Mouse (Mus musculus): ENCODE results near the gene Ints14. TPM values are rescaled to one million over a fixed set of nuclear protein-coding genes. Genes with fewer than 3 reads are reported as not detected.

Ints14 gene
- polyA plus RNA-seq (2015; fragmentation: Nextera tagmentation; extraction: Ambion mirVana) = 45.0 and 45.6 TPM in 2 replicates

GRCm38 (mm10) chr9:64960117-64960977, at the start of gene Ints14:
TSS of gene Ints14 (plus strand) at chr9:64960905.
- Histone ChIP-seq H3K9me3 (no peaks in the 10 kb centered on the region), H3K9ac (replicated peaks) (peak within 1 kb of the TSS; percentile 84), H3K27me3 (no peaks in the 10 kb centered on the region), H3K4me1 (peaks cover 15% of the 10 kb centered on the region), H3K4me3 (peak within 1 kb of the TSS; percentile 79), H3K36me3 (peaks cover 21% of the 10 kb centered on the region), H3K4me2 (replicated peaks) (peak within 1 kb of the TSS; percentile 55), H3K27ac (replicated peaks) (peak within 1 kb of the TSS; percentile 83)
- peak; percentile 98 for ATAC-seq (replicated peaks)
- WGBS = 4% methylated on average over 29 of the region's 29 CpGs

DNA sequence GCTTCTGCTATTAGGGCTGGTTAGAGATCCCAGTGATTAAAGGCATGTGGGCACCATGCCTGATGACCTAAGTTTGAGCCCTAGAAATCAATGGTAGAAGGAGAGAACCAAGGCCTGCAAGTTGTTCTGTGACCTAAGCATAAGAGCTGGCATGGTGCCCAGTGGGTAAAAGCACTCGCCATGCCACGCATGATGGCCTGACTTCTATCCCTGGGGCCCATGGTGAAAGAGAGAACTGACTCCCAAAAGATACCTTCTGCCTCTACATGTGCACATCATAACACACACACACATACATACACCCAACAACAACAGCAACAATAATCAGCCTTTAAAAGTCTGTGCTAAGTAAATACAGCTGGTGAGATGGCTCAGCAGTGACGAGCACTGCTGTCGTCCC, 47.3 kb upstream of the Ints14 start:
- Histone ChIP-seq H3K27ac (replicated peaks) (no peak overlapping the region), H3K4me1 (no peaks in the 10 kb centered on the region), H3K4me3 (no peak overlapping the region), H3K9me3 (no peaks in the 10 kb centered on the region), H3K9ac (replicated peaks) (no peak overlapping the region), H3K27me3 (no peaks in the 10 kb centered on the region), H3K4me2 (replicated peaks) (no peak overlapping the region), H3K36me3 (peaks cover 22% of the 10 kb centered on the region)
- ATAC-seq (replicated peaks) = no peak
- WGBS = 98% methylated on average over 4 of the region's 4 CpGs

DNA sequence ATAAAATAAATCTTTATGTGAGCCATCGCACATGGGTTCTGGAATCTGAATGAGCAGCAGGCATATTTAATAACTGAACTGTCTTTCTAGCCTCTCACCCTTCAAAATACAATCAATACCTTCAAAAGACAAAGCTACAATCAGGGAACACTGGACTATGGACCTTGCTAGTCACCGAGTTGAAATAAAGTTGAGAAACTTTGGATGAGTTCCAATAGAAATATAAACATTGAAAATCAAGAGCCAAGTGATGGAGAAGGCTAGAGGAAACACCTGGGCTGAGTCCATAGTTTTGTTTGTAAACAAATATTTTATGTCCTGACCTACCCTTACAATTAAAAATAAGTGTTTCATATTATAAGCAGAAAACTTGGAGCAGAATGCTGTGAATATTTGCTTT, 46.7 kb upstream of the Ints14 start:
- H3K4me3 ChIP-seq = no peak overlapping the region
- no peaks in the 10 kb centered on the region for H3K4me1 ChIP-seq
- peaks cover 22% of the 10 kb centered on the region for H3K36me3 ChIP-seq
- H3K27me3 ChIP-seq = no peaks in the 10 kb centered on the region
- H3K27ac ChIP-seq (replicated peaks) = no peak overlapping the region
- no peaks in the 10 kb centered on the region for H3K9me3 ChIP-seq
- 88% methylated on average over 2 of the region's 2 CpGs for WGBS
- no peak overlapping the region for H3K4me2 ChIP-seq (replicated peaks)
- H3K9ac ChIP-seq (replicated peaks) = no peak overlapping the region
- ATAC-seq (replicated peaks) = no peak

DNA sequence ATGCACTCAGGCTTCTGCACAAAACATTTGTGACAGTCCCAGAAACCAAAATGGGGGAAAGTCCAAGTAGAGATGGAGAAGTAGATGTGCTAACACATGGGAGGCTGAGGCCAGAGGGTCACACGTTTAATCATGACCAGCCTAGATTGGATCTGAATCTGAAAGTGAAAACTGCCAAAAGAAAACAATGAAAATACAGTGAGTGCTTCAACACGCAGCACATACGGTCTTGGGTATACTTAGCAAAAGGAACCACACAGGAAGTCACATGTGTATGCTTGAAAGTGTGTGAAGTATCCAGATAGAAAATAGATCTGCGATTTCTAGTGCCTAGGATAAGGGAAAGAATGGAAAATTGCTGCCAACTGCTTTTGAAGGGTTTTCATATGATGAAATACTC, 46.1 kb upstream of the Ints14 start:
- Histone ChIP-seq H3K27ac (replicated peaks) (no peak overlapping the region), H3K9ac (replicated peaks) (no peak overlapping the region), H3K4me2 (replicated peaks) (no peak overlapping the region), H3K36me3 (peaks cover 22% of the 10 kb centered on the region), H3K4me1 (no peaks in the 10 kb centered on the region), H3K27me3 (no peaks in the 10 kb centered on the region), H3K9me3 (no peaks in the 10 kb centered on the region), H3K4me3 (no peak overlapping the region)
- ATAC-seq (replicated peaks) = no peak
- WGBS = 85% methylated on average over 4 of the region's 4 CpGs

DNA sequence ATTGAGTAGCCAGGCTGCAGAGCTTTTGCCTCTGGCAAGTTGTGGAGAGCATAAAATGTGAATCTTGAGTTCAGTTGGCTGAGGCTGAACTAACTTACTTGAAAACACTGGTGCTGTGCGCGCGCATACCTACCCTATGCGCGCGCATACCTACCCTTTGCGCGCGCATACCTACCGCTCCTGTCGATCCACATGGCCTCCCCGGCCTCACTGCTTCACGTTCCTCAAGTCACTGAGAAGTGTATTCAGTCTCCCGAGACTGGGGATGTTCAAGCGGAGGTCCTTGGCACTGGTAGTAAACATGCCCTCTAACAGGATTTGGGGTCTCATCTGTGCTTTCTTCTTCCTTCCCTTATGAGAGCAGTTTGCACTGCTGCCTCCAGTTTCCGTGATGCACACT, 42.1 kb upstream of the Ints14 start:
- Histone ChIP-seq H3K9ac (replicated peaks) (no peak overlapping the region), H3K27me3 (no peaks in the 10 kb centered on the region), H3K36me3 (peaks cover 12% of the 10 kb centered on the region), H3K4me3 (peak overlapping the region; percentile 8; the same call in 1 of the 2 replicates), H3K4me1 (no peaks in the 10 kb centered on the region), H3K4me2 (replicated peaks) (peak overlapping the region; percentile 15), H3K27ac (replicated peaks) (no peak overlapping the region), H3K9me3 (no peaks in the 10 kb centered on the region)
- WGBS = 37% methylated on average over 16 of the region's 16 CpGs
- ATAC-seq (replicated peaks) = no peak

GRCm38 (mm10) chr9:64925771-64926170, 34.9 kb upstream of the Ints14 start:
- Histone ChIP-seq H3K27me3 (no peaks in the 10 kb centered on the region), H3K36me3 (0 out of 2 replicates have a peak, but pooled peaks cover 2% of the 10 kb centered on the region), H3K4me2 (replicated peaks) (no peak overlapping the region), H3K4me1 (peaks cover 16% of the 10 kb centered on the region), H3K4me3 (no peak overlapping the region), H3K9ac (replicated peaks) (no peak overlapping the region), H3K9me3 (no peaks in the 10 kb centered on the region), H3K27ac (replicated peaks) (peak overlapping the region; percentile 40)
- ATAC-seq (replicated peaks) = no peak
- WGBS = 19% methylated on average over 5 of the region's 5 CpGs

DNA sequence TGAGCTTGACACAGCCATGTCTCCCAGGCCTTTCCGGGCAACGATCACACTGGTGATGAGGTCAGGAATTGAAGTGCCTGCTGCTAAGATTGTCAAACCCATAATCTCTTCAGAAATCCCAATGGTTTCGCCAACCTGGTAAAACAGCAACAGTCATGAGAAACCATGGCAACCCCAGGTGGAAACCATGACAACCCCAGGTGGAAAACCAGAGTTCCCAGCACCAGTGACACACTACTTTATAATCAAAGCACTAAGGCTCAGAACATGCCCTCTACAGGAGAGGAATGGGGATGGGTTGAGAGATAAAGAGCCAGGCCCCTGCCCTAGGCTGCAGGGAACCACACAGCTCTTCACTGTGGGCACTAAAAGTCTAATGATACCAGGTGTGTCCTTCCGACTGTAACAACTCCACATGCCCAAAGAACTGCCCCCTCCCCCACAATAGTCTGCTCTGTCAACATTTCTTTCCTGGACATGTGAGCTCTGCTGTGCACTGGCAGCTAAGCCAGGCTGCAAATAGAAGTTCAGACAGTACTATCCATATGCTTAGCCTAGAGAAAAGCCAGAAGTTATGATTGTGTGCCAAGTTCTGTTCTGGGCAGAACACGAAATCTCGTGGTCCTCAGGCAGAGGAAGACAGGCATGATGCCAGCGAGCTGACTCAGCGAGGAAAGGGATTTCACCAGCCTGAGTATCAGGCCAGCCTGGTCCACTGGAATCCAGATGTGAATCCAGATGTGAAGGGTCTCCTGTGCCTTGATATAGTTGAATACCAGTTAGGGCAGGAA, 34.3 kb upstream of the Ints14 start:
- Histone ChIP-seq H3K9ac (replicated peaks) (no peak overlapping the region), H3K4me3 (no peak overlapping the region), H3K36me3 (0 out of 2 replicates have a peak, but pooled peaks cover under 1% of the 10 kb centered on the region), H3K27ac (replicated peaks) (peak overlapping the region; percentile 40), H3K4me2 (replicated peaks) (no peak overlapping the region), H3K9me3 (no peaks in the 10 kb centered on the region), H3K27me3 (no peaks in the 10 kb centered on the region), H3K4me1 (peaks cover 16% of the 10 kb centered on the region)
- WGBS = 47% methylated on average over 8 of the region's 8 CpGs
- peak; percentile 55 for ATAC-seq (replicated peaks)

DNA sequence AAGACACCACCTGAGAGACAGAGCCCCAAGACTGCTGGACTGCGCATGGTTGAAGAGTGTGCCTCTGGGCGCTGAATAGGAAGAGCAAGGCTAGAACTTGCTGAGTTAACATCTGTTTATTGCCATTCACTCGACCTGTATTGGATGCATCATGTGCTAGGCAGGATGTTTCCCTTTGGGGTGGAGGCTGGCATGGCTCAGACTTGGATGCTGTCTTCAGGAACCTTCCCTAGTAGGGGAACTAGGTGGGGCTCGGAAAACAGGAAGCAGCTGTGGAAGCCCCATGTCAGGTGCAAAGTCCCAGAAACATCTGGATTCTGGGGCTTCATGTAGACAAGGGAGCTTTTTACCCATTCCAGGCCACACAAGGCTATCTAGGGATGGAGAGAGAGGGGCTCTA, 30.4 kb upstream of the Ints14 start:
- ATAC-seq (replicated peaks) = no peak
- Histone ChIP-seq H3K9ac (replicated peaks) (no peak overlapping the region), H3K4me1 (peaks cover 16% of the 10 kb centered on the region), H3K4me3 (no peak overlapping the region), H3K4me2 (replicated peaks) (no peak overlapping the region), H3K9me3 (no peaks in the 10 kb centered on the region), H3K27me3 (no peaks in the 10 kb centered on the region), H3K36me3 (no peaks in the 10 kb centered on the region), H3K27ac (replicated peaks) (no peak overlapping the region)
- WGBS = 90% methylated on average over 4 of the region's 4 CpGs

GRCm38 (mm10) chr9:64931751-64932610, 28.7 kb upstream of the Ints14 start:
- 81% methylated on average over 7 of the region's 7 CpGs for WGBS
- Histone ChIP-seq H3K4me1 (peaks cover under 1% of the 10 kb centered on the region; the same call in 1 of the 2 replicates), H3K9ac (replicated peaks) (no peak overlapping the region), H3K4me2 (replicated peaks) (no peak overlapping the region), H3K4me3 (no peak overlapping the region), H3K9me3 (no peaks in the 10 kb centered on the region), H3K36me3 (no peaks in the 10 kb centered on the region), H3K27me3 (no peaks in the 10 kb centered on the region), H3K27ac (replicated peaks) (no peak overlapping the region)
- ATAC-seq (replicated peaks) = no peak

- Histone ChIP-seq H3K9me3 (no peaks in the 10 kb centered on the region), H3K9ac (replicated peaks) (no peak overlapping the region), H3K4me2 (replicated peaks) (no peak overlapping the region), H3K4me1 (no peaks in the 10 kb centered on the region), H3K27ac (replicated peaks) (no peak overlapping the region), H3K27me3 (no peaks in the 10 kb centered on the region), H3K4me3 (no peak overlapping the region), H3K36me3 (no peaks in the 10 kb centered on the region)
- no peak for ATAC-seq (replicated peaks)
- WGBS = 65% methylated on average over 15 of the region's 15 CpGs
These were observed 26.5 kb upstream of the Ints14 start for GRCm38 (mm10) chr9:64934015-64934754.

- WGBS = 9% methylated on average over 6 of the region's 6 CpGs
- no peak overlapping the region for H3K4me2 ChIP-seq (replicated peaks)
- ATAC-seq (replicated peaks) = no peak
- H3K27ac ChIP-seq (replicated peaks) = no peak overlapping the region
- no peaks in the 10 kb centered on the region for H3K27me3 ChIP-seq
- H3K9ac ChIP-seq (replicated peaks) = no peak overlapping the region
- no peaks in the 10 kb centered on the region for H3K9me3 ChIP-seq
- no peaks in the 10 kb centered on the region for H3K4me1 ChIP-seq
- no peaks in the 10 kb centered on the region for H3K36me3 ChIP-seq
- H3K4me3 ChIP-seq = no peak overlapping the region
These were observed 24.2 kb upstream of the Ints14 start for GRCm38 (mm10) chr9:64936508-64936907.
